Mouse (Mus musculus) liver, embryonic 11.5 days (tissue): ENCODE data around the gene Ccdc60. TPM values are rescaled to one million over a fixed set of nuclear protein-coding genes. Genes with fewer than 3 reads are reported as not detected.
"Not testable (repeated sequence)": the region's sequence is repeated elsewhere in the genome, so short reads cannot be mapped to it uniquely, and the experiment has no call there.

Experiments used
- ATAC-seq: fragments of 200-750 bp; cut with Nextera tagmentation; replicated peaks from 2 replicates; pipeline ENCODE4 v1.8.0; 2017; ENCODE audit warnings: moderate number of reproducible peaks, mild to moderate bottlenecking, moderate TSS enrichment, moderate library complexity; ENCODE audit not compliant: low FRiP score
- DNase-seq: peaks from one replicate; pipeline ENCODE4 v3.0.0-alpha.2; 2017; ENCODE audit warnings: low spot score
- H3K27ac ChIP-seq: fragments of 300-500 bp; sonication (generic); 2 replicates; pipeline ENCODE4 v1.5.1; 2014; ENCODE audit warnings: mild to moderate bottlenecking, low read depth, low read length, control low read depth
- H3K27me3 ChIP-seq: fragments of 300-500 bp; sonication (generic); replicated peaks from 2 replicates; pipeline ENCODE4 v1.6.1; 2014; ENCODE audit warnings: low read length, mixed read lengths; ENCODE audit not compliant: control insufficient read depth, insufficient read depth
- H3K36me3 ChIP-seq: fragments of 300-500 bp; sonication (generic); 2 replicates; pipeline ENCODE4 v1.6.1; 2014; ENCODE audit warnings: mild to moderate bottlenecking, low read length, moderate library complexity, mixed read lengths; ENCODE audit not compliant: control insufficient read depth, insufficient read depth
- H3K4me1 ChIP-seq: fragments of 300-500 bp; sonication (generic); replicated peaks from 2 replicates; pipeline ENCODE4 v1.6.1; 2014; ENCODE audit warnings: low read length, mixed read lengths; ENCODE audit not compliant: control insufficient read depth, insufficient read depth
- H3K4me2 ChIP-seq: fragments of 300-500 bp; sonication (generic); 2 replicates; pipeline ENCODE4 v1.6.1; 2014; ENCODE audit warnings: mild to moderate bottlenecking, control low read depth, moderate library complexity
- H3K4me3 ChIP-seq: fragments of 300-500 bp; sonication (generic); 2 replicates; pipeline ENCODE4 v1.5.1; 2014; ENCODE audit warnings: low read depth, low read length, control low read depth
- H3K9ac ChIP-seq: fragments of 300-500 bp; sonication (generic); 2 replicates; pipeline ENCODE4 v1.6.1; 2014; ENCODE audit warnings: low read depth, low read length, control low read depth
- H3K9me3 ChIP-seq: fragments of 300-500 bp; sonication (generic); 2 replicates; pipeline ENCODE4 v1.6.1; 2016; ENCODE audit warnings: low read length, inconsistent platforms, mixed read lengths; ENCODE audit not compliant: control insufficient read depth
- WGBS: fragments of 180-500 bp; shearing (Covaris S2); extraction: QIAGEN DNeasy Blood & Tissue Kit; methylation state at CpG from one replicate; pipeline ENCODE4 v1.1.7; 2014; 5-methylcytosine and 5-hydroxymethylcytosine counted together
- polyA plus RNA-seq: library from polyadenylated mRNA; unstranded; fragments of >200 nt; fragmentation: Nextera tagmentation; extraction: Ambion mirVana; gene quantifications from 2 replicates; pipeline ENCODE4 v1.2.1, GENCODE M21; 2014

Gene Ccdc60
- polyA plus RNA-seq, 1 experiment from 2014 or later, result 0.25 TPM

DNA sequence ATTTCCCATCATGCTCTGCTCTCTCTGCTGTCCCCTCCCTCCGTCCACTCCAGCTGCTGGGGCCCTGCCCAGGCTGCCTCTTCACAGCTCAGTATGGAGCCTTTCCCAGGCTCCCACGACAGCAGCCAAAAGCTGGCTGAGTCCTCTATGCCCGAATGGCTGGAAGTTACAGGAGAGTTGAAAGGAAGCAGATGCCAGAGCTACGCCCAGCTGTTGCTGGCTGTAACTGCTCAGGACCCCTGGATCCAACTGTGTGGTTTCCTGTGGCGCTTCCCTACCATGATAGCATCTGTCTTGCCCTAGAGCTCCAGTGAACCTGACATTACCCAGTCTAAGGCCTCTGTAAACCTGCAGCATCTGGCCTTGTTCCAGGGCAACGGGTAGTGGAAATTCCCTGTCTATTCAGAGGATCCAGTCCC, 20.6 kb upstream of the Ccdc60 start:
- Histone ChIP-seq H3K4me2 (peak overlapping the region; percentile 26; the same call in 1 of the 2 replicates), H3K36me3 (no peaks in the 10 kb centered on the region), H3K9ac (no peak overlapping the region), H3K4me1 (no peaks in the 10 kb centered on the region), H3K27me3 (no peaks in the 10 kb centered on the region), H3K9me3 (no peaks in the 10 kb centered on the region), H3K27ac (no peak overlapping the region), H3K4me3 (no peak overlapping the region)
- DNase-seq, result no peak
- no peak for ATAC-seq
- 27% methylated on average over 6 of the region's 6 CpGs for WGBS

DNA sequence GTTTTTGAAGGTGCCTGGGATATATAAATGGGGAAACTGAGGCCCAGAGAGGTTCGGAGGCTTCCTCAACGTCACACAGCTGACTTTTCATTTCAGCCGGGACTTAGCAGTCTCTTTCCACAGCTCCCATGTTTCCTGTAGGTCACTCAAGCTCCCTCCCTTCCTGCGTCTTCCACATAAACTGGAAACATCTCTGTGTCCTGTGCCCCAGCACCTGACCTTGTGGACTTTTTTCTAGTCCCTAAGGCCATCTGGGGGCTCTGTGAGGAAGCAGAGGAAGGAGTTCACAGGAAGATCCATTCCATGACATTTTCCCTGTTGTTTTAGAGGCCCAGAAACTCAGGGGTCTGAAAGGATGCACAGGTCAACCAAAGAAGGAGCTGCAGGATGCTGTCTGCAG, 16.8 kb upstream of the Ccdc60 start:
- Histone ChIP-seq H3K4me3 (no peak overlapping the region), H3K9ac (no peak overlapping the region), H3K27me3 (no peaks in the 10 kb centered on the region), H3K9me3 (no peaks in the 10 kb centered on the region), H3K4me2 (no peak overlapping the region), H3K27ac (no peak overlapping the region), H3K4me1 (no peaks in the 10 kb centered on the region), H3K36me3 (no peaks in the 10 kb centered on the region)
- no peak for DNase-seq
- no peak for ATAC-seq
- WGBS, result 79% methylated on average over 4 of the region's 4 CpGs

DNA sequence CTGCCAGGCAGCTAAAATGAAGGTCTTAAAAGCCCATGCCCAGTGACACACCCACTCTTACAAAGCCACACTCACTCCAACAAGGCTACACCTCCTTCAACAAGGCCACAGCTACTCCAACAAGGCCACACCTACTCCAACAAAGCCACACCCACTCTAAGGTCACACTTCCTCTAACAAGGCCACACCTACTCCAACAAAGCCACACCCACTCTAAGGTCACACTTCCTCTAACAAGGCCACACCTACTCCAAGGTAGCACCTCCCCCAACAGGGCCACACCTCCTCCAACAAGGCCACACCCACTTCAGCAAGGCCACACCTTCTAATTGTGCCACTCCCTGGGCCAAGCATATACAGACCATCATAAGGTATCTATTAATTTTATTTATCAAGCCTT, 16.4 kb upstream of the Ccdc60 start:
- H3K4me1 ChIP-seq, DNase-seq, H3K9ac ChIP-seq, H3K27me3 ChIP-seq, H3K36me3 ChIP-seq, H3K9me3 ChIP-seq, ATAC-seq, H3K4me2 ChIP-seq, H3K4me3 ChIP-seq, H3K27ac ChIP-seq: not testable (repeated sequence)

DNA sequence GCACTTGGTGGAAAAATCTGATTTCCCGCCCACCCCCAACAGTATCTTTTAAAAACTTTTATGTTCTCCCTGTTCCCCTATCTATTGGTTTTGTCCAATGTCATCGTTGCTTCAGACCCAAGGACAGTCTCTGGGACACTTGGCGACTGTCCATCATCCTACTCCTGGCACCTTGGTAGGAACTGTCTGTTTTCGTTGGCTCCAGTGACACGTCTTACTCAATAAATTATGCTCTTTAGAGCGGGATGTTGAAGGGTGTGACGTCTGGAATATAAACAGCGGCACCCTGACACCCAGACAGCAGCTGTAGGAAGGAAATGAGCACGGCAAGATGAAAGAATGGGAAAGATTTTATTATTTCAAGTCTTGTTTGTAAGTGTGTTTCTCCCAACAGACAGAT, 12.2 kb upstream of the Ccdc60 start:
- Histone ChIP-seq H3K27ac (no peak overlapping the region), H3K9me3 (no peaks in the 10 kb centered on the region; the same call in 1 of the 2 replicates), H3K36me3 (no peaks in the 10 kb centered on the region), H3K27me3 (no peaks in the 10 kb centered on the region), H3K4me3 (no peak overlapping the region), H3K4me2 (no peak overlapping the region), H3K9ac (no peak overlapping the region), H3K4me1 (no peaks in the 10 kb centered on the region)
- 61% methylated on average over 9 of the region's 9 CpGs for WGBS
- no peak for DNase-seq
- ATAC-seq, result no peak

DNA sequence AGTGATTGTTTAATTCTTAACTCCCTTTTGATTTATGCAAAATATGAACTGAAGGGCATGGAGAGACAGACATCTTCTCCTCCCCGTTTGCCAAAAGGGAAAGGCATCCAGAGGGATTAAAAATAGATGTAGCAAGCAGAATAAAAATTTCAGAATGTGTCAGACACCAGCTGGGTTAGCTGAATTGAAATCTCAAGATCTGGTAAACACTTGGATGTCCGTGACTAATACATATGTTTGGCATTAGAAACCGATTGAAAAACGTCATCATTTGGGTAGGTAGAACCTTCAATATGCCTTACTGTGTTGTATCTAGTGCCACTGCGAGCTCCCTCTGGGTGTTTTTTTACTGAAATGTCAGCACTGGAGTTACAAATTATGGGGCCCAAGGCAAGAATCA, 4.7 kb upstream of the Ccdc60 start:
- WGBS, result 76% methylated on average over 5 of the region's 5 CpGs

DNA sequence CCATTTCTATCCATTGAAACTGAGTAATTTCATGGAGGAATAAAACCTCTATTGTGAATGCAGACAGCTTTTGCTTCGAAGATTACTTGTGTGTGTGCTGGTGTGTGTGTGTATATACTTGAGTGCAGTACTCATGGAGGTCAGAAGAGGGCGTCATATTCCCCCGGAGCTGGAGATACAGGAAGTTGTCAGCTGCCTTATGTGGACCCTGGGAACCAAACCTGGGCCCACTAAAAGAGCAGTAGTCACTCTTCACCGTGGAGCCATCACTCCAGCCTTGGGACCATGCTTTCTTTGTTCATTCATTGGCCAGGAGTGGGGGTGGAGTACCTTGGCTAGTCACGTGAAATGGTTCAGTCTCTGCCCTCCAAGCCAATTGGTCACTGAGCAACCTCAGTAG, 1.8 kb upstream of the Ccdc60 start:
- H3K4me2 ChIP-seq, result no peak overlapping the region
- no peak overlapping the region for H3K27ac ChIP-seq
- ATAC-seq (no peak), DNase-seq (no peak)
- H3K9me3 ChIP-seq, result no peaks in the 10 kb centered on the region
- H3K4me1 ChIP-seq, result no peaks in the 10 kb centered on the region
- WGBS, result 86% methylated on average over 5 of the region's 5 CpGs
- H3K4me3 ChIP-seq, result no peak overlapping the region
- H3K9ac ChIP-seq, result no peak overlapping the region
- no peaks in the 10 kb centered on the region for H3K36me3 ChIP-seq
- H3K27me3 ChIP-seq, result no peaks in the 10 kb centered on the region

More for the DNA sequence above, 4.7 kb upstream of the Ccdc60 start:
- no peaks in the 10 kb centered on the region for H3K27me3 ChIP-seq
- DNase-seq (no peak), ATAC-seq (no peak)
- no peak overlapping the region for H3K9ac ChIP-seq
- H3K9me3 ChIP-seq, result no peaks in the 10 kb centered on the region; the same call in 1 of the 2 replicates
- no peak overlapping the region for H3K4me3 ChIP-seq
- no peaks in the 10 kb centered on the region for H3K4me1 ChIP-seq
- H3K4me2 ChIP-seq, result no peak overlapping the region
- H3K36me3 ChIP-seq, result no peaks in the 10 kb centered on the region
- H3K27ac ChIP-seq, result no peak overlapping the region

DNA sequence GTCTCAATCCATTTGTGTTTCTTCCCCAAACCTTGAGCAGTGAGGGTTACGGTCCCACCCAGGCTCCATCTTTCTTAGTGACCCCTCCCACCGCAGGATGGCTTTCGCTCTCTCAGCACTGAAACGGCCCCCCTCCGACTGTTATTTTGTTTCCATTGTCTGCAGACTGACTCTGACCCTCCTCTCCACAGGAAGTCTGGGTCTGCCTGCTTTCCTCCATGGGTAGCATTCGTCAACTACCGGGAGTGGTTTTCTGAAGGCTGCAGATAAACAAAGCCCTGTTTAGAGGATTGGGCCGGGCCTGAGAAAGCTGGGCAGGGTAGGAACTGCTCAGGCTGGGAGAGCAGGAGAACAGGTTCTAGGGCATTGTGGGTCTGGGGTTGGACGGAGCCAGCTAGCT, 1.1 kb upstream of the Ccdc60 start:
- Histone ChIP-seq H3K9ac (no peak overlapping the region), H3K9me3 (no peaks in the 10 kb centered on the region), H3K4me2 (peak overlapping the region; percentile 48), H3K27ac (no peak overlapping the region), H3K4me1 (no peaks in the 10 kb centered on the region), H3K36me3 (no peaks in the 10 kb centered on the region), H3K4me3 (peak overlapping the region; percentile 10; the same call in 1 of the 2 replicates), H3K27me3 (no peaks in the 10 kb centered on the region)
- DNase-seq (no peak), ATAC-seq (no peak)
- WGBS, result 4% methylated on average over 9 of the region's 9 CpGs

DNA sequence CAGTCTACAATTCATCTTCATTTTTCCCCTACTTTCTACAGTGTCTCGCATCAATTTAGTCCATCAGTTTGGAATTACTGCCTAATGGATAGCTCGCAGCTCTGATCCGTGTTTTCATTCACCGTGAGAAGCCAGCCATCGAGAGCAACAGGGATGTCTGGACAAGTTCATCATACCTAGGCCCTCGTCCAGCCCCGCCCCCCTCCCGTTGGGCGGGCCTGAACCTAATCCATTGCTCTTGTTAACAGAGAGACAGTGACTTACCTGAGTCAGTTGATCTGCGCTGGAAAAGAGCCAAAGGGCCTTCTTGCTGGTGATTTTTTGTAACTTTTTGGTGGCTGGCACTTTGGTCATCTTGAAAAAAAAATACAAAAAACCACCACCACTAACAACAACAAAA, 602 bp downstream of the Ccdc60 start:
- H3K4me3 ChIP-seq, result no peak overlapping the region
- ATAC-seq, result no peak
- H3K4me1 ChIP-seq, result no peaks in the 10 kb centered on the region
- H3K9ac ChIP-seq, result no peak overlapping the region
- DNase-seq, result no peak
- H3K4me2 ChIP-seq, result no peak overlapping the region
- no peak overlapping the region for H3K27ac ChIP-seq
- no peaks in the 10 kb centered on the region for H3K36me3 ChIP-seq
- H3K9me3 ChIP-seq, result no peaks in the 10 kb centered on the region
- WGBS, result 56% methylated on average over 10 of the region's 10 CpGs
- no peaks in the 10 kb centered on the region for H3K27me3 ChIP-seq

DNA sequence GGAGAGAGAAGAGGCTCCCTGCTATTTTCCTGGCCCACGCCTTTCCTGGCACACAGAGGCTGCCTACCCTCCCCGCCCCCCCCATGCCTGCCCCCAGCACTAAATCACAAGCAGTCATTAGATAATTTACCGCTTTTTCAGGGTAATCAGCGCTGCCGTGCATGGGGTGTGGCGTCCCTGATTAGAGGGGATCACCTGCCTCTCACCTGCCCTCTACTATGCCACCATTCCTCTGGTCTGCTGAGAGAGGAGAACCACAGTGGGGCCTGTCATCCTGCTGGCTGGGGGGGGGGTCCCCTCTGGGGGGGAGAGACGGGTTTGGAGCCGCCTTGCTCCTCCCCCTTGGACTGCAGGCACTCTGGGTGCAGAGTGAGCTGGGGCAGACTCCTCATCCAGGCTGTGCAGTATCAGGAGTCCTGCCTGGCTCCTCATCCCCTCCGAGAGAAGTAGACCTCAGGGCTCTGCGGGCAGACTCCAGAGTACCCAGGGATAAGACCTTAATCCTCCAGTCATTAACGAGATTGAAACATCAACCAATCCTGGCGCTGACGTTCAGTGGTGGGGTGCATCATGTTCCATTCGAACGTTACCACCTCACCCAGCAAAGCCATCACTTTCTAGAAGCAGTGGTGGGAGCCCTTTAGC, 3.1 kb downstream of the Ccdc60 start:
- Histone ChIP-seq H3K27me3 (no peaks in the 10 kb centered on the region), H3K4me1 (no peaks in the 10 kb centered on the region), H3K27ac (no peak overlapping the region), H3K4me2 (no peak overlapping the region), H3K9me3 (no peaks in the 10 kb centered on the region), H3K36me3 (no peaks in the 10 kb centered on the region), H3K4me3 (no peak overlapping the region), H3K9ac (no peak overlapping the region)
- DNase-seq, result no peak
- WGBS, result 37% methylated on average over 15 of the region's 15 CpGs
- no peak for ATAC-seq
